Mouse (Mus musculus) intestine, postnatal 0 days (tissue): ENCODE data around the gene Rapgef1. TPM values are rescaled to one million over a fixed set of nuclear protein-coding genes. Genes with fewer than 3 reads are reported as not detected.

Experiments used
- ATAC-seq: fragments of 200-750 bp; cut with Nextera tagmentation; 2 replicates; pipeline ENCODE4 v1.8.0; 2017; ENCODE audit warnings: mild to moderate bottlenecking, moderate TSS enrichment, moderate library complexity
- H3K27ac ChIP-seq: fragments of 300-500 bp; sonication (generic); 2 replicates; pipeline ENCODE4 v1.5.1; 2014; ENCODE audit warnings: mild to moderate bottlenecking, low read depth, low read length, moderate library complexity
- H3K27me3 ChIP-seq: fragments of 300-500 bp; sonication (generic); replicated peaks from 2 replicates; pipeline ENCODE4 v1.6.1; 2014; ENCODE audit warnings: low read length, mixed read lengths; ENCODE audit not compliant: control insufficient read depth, insufficient read depth
- H3K36me3 ChIP-seq: fragments of 300-500 bp; sonication (generic); 2 replicates; pipeline ENCODE4 v1.6.1; 2014; ENCODE audit warnings: mild to moderate bottlenecking, moderate library complexity; ENCODE audit not compliant: control insufficient read depth, insufficient read depth
- H3K4me1 ChIP-seq: fragments of 300-500 bp; sonication (generic); replicated peaks from 2 replicates; pipeline ENCODE4 v1.6.1; 2014; ENCODE audit warnings: antibody characterized with exemption, low read length, mixed read lengths; ENCODE audit not compliant: control insufficient read depth, insufficient read depth
- H3K4me2 ChIP-seq: fragments of 300-500 bp; sonication (generic); replicated peaks from 2 replicates; pipeline ENCODE4 v1.6.1; 2014; ENCODE audit warnings: low read depth, mild to moderate bottlenecking, moderate library complexity
- H3K4me3 ChIP-seq: fragments of 300-500 bp; sonication (generic); 2 replicates; pipeline ENCODE4 v1.5.1; 2014; ENCODE audit warnings: low read depth, low read length
- H3K9ac ChIP-seq: fragments of 300-500 bp; sonication (generic); 2 replicates; pipeline ENCODE4 v1.6.1; 2014; ENCODE audit warnings: mild to moderate bottlenecking, low read depth, low read length
- H3K9me3 ChIP-seq: fragments of 300-500 bp; sonication (generic); 2 replicates; pipeline ENCODE4 v1.6.1; 2016; ENCODE audit warnings: mixed run types; ENCODE audit not compliant: control insufficient read depth
- CTCF ChIP-seq: sonication (generic); IDR thresholded peaks from 2 replicates; pipeline ENCODE4 v1.5.1; 2016; ENCODE audit warnings: low read depth, mild to moderate bottlenecking, control low read depth, antibody characterized with exemption, moderate library complexity
- WGBS: fragments of 180-500 bp; shearing (Covaris S2); extraction: QIAGEN DNeasy Blood & Tissue Kit; methylation state at CpG from one replicate; pipeline ENCODE4 v1.1.7; 2014; 5-methylcytosine and 5-hydroxymethylcytosine counted together
- polyA plus RNA-seq: library from polyadenylated mRNA; unstranded; fragments of >200 nt; fragmentation: Nextera tagmentation; extraction: Ambion mirVana; gene quantifications from 2 replicates; pipeline ENCODE4 v1.2.1, GENCODE M21; 2015

The Rapgef1 gene
- polyA plus RNA-seq, 1 experiment from 2014 or later: 6.1 TPM

DNA sequence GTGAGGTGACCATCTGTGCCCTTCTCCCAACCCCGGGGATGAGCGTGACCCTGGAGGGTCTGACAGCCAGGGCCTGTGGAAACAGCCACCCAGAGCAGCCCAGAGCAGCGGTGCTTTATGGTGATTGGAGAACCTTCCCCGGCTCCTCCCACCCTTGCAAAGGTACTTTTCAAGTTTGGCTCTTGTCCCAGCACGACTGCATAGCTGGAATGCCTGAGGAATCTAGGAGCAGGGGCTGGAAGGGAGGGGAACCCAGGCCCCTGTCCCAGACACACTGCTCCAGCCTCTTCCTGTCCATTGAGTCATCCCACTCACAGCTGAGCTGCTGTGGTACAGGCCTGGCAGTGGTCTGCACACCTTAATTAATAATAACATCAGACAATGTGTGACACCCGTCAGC, 97.2 kb downstream of the Rapgef1 start:
- H3K9me3 ChIP-seq: no peaks in the 10 kb centered on the region
- ATAC-seq: peak; percentile 60
- H3K9ac ChIP-seq: no peak overlapping the region
- WGBS: 20% methylated on average over 6 of the region's 6 CpGs
- TF ChIP-seq CTCF: no peak
- no peak overlapping the region for H3K4me2 ChIP-seq
- no peak overlapping the region for H3K4me3 ChIP-seq
- peaks cover 50% of the 10 kb centered on the region for H3K36me3 ChIP-seq
- no peaks in the 10 kb centered on the region for H3K27me3 ChIP-seq
- H3K27ac ChIP-seq: peak overlapping the region; percentile 9; the same call in 1 of the 2 replicates
- no peaks in the 10 kb centered on the region for H3K4me1 ChIP-seq

DNA sequence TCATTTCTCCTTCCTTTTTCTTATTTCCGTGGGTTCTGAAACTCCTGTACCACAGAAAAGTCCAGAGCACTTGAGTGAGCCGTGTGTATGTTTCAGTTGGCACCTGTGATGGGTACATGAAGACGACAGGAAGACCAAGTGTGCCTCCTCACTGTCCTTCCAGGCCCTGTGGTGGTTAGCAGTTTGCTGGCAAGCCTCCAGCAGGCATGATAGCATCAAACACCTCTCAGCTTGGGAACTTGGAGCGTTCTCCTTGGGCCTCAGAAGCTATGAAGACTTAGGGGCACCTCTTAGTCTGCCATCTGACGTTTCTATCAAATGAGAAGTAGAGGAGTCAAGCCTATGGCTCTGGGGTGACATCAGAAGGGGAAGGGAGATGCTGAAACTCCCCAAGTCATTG, 99.1 kb downstream of the Rapgef1 start:
- no peak for ATAC-seq
- no peaks in the 10 kb centered on the region for H3K9me3 ChIP-seq
- H3K27ac ChIP-seq: no peak overlapping the region
- no peak overlapping the region for H3K4me2 ChIP-seq
- no peaks in the 10 kb centered on the region for H3K4me1 ChIP-seq
- TF ChIP-seq CTCF: no peak
- 85% methylated on average over 5 of the region's 5 CpGs for WGBS
- H3K36me3 ChIP-seq: peaks cover 53% of the 10 kb centered on the region
- H3K9ac ChIP-seq: no peak overlapping the region
- H3K27me3 ChIP-seq: no peaks in the 10 kb centered on the region
- no peak overlapping the region for H3K4me3 ChIP-seq

DNA sequence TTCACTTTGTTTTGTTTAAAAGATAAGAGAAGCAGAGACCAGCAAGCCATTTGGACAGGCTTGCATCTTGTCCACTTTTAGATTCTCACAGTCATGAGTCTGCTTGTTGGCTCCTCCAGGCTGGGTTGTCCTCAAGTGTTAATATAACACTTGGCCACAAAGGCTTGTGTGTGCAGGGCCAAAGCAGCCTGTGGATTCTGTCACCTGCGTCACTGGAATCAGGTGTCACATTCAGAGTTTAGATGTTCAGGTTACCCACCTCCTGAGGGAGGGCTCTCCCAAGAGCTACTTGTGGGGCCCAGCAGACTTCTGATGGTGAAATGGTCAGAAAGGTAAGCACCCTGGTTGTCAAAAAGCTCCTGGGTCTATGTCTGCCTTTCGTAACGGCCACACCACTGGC, 103.6 kb downstream of the Rapgef1 start:
- H3K27ac ChIP-seq: no peak overlapping the region
- H3K36me3 ChIP-seq: peaks cover 65% of the 10 kb centered on the region
- no peak overlapping the region for H3K9ac ChIP-seq
- no peak for ATAC-seq
- no peak for TF ChIP-seq CTCF
- 92% methylated on average over 3 of the region's 3 CpGs for WGBS
- H3K9me3 ChIP-seq: no peaks in the 10 kb centered on the region
- H3K27me3 ChIP-seq: no peaks in the 10 kb centered on the region
- H3K4me3 ChIP-seq: no peak overlapping the region
- H3K4me1 ChIP-seq: no peaks in the 10 kb centered on the region
- no peak overlapping the region for H3K4me2 ChIP-seq

DNA sequence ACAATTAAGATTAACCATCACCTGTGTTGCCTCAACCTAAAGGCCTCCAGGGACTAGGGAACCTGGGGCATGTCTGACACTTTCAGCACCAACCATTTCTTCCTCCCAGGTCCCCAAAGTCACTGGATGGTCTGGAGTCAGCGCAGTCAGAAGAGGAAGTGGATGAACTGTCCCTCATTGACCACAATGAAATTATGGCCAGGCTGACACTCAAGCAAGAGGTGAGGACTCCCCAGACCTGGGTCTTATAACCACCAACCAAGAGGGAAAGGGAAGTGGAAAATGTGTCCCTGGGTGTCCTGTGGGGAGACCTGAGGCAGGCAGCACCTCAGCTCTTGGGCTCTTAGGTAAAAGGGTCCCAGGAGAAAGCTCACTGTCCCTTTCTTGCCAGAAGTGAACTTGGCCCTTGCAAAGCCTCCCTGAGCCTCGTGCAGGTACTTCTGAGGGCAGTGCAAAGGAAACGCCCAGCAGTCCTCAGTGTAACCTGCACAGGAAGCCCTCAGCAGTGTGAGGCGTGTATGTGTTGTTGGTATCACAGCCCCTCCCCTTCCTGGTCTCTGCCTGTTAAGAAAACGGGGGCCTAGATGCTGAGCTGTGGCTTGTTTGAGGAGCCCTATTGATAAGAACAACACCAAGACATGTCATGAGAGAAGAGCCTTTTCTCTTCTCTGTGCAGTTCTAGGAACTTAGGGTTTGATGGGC, 105.3 kb downstream of the Rapgef1 start:
- no peak overlapping the region for H3K4me2 ChIP-seq
- no peak overlapping the region for H3K9ac ChIP-seq
- no peak overlapping the region for H3K4me3 ChIP-seq
- no peak overlapping the region for H3K27ac ChIP-seq
- 61% methylated on average over 5 of the region's 5 CpGs for WGBS
- no peak for TF ChIP-seq CTCF
- H3K4me1 ChIP-seq: no peaks in the 10 kb centered on the region
- peaks cover 63% of the 10 kb centered on the region for H3K36me3 ChIP-seq
- no peak for ATAC-seq
- H3K27me3 ChIP-seq: no peaks in the 10 kb centered on the region
- H3K9me3 ChIP-seq: no peaks in the 10 kb centered on the region

- WGBS: 58% methylated on average over 2 of the region's 2 CpGs
- no peak overlapping the region for H3K27ac ChIP-seq
- no peaks in the 10 kb centered on the region for H3K9me3 ChIP-seq
- H3K9ac ChIP-seq: no peak overlapping the region
- ATAC-seq: no peak
- no peak overlapping the region for H3K4me2 ChIP-seq
- H3K4me1 ChIP-seq: no peaks in the 10 kb centered on the region
- H3K36me3 ChIP-seq: peaks cover 62% of the 10 kb centered on the region
- no peak overlapping the region for H3K4me3 ChIP-seq
- TF ChIP-seq CTCF: no peak
- H3K27me3 ChIP-seq: no peaks in the 10 kb centered on the region
These were observed 110.0 kb downstream of the Rapgef1 start for GRCm38 (mm10) chr2:29729500-29729899.

DNA sequence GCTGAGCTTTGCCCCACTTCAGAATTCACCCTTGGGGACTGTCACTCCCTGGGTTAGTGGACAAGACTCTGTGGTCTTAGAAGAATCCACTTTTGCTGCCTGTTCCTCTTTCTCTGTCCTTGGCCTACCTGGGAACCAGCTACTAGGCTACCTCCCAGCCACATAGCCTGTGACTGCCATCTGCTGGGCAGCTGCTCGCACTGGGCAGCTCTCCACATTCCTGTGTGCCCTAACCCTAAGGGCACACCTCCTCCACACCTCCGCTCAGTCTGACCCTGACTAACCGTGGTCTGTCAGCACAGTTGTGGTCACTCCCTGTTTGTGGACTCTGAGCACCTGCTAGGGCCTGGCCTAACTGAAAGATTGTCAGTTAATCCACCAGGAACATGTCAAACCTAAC, 112.0 kb downstream of the Rapgef1 start:
- H3K9ac ChIP-seq: no peak overlapping the region
- H3K4me3 ChIP-seq: no peak overlapping the region
- no peak overlapping the region for H3K4me2 ChIP-seq
- 63% methylated on average over 3 of the region's 3 CpGs for WGBS
- no peaks in the 10 kb centered on the region for H3K27me3 ChIP-seq
- H3K36me3 ChIP-seq: peaks cover 71% of the 10 kb centered on the region
- no peak overlapping the region for H3K27ac ChIP-seq
- no peaks in the 10 kb centered on the region for H3K9me3 ChIP-seq
- no peaks in the 10 kb centered on the region for H3K4me1 ChIP-seq
- TF ChIP-seq CTCF: peak; percentile 79
- peak; percentile 51 for ATAC-seq

GRCm38 (mm10) chr2:29732559-29732958, 113.0 kb downstream of the Rapgef1 start:
- WGBS: 81% methylated on average over 10 of the region's 10 CpGs
- no peak overlapping the region for H3K4me3 ChIP-seq
- H3K4me2 ChIP-seq: no peak overlapping the region
- H3K9ac ChIP-seq: no peak overlapping the region
- no peaks in the 10 kb centered on the region for H3K4me1 ChIP-seq
- H3K36me3 ChIP-seq: peaks cover 71% of the 10 kb centered on the region
- no peaks in the 10 kb centered on the region for H3K27me3 ChIP-seq
- ATAC-seq: no peak
- no peak overlapping the region for H3K27ac ChIP-seq
- no peaks in the 10 kb centered on the region for H3K9me3 ChIP-seq
- TF ChIP-seq CTCF: no peak
